Mouse (Mus musculus) C2C12 (cell line): ENCODE results near the gene Apol7a.

ENCODE experiments used
- CEBPB ChIP-seq: IDR thresholded peaks from one replicate; pipeline ENCODE4 v1.6.1; 2011; ENCODE audit warnings: low read depth, mild to moderate bottlenecking, control low read depth, moderate library complexity
- CTCF ChIP-seq: IDR thresholded peaks from one replicate; pipeline ENCODE4 v1.5.1; 2011; ENCODE audit not compliant: control insufficient read depth, insufficient read depth, insufficient read length
- MYOD1 ChIP-seq: IDR thresholded peaks from one replicate; pipeline ENCODE4 v1.6.1; 2011; ENCODE audit warnings: low read depth; ENCODE audit not compliant: control insufficient read depth, insufficient read length

DNA sequence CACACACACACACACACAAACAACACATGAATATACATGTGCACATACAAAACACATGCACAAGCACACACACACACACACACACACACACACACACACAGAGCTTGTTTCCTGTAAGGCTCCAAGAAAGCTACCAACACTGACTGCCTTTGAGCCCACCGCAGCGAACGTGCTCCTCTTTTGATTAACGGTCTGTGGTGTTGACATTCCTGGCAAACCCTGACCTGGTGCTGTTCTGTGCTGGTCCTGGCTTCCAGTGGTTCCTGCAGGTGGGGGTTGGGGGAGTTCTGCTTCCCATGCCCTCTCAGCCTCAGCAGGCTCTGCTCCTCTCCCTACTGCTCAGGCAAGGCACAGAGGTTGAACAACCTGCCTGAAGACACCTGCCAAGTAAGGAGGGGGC is 45.1 kb downstream of the Apol7a start:
- TF ChIP-seq CTCF (no peak), CEBPB (no peak), MYOD1 (no peak)
